Mouse (Mus musculus) G1E (cell line): ENCODE results near the gene Gda.

ENCODE experiments used
- CTCF ChIP-seq: IDR thresholded peaks from 2 replicates; pipeline ENCODE4 v1.5.1; 2012; ENCODE audit warnings: low read depth, low read length, inconsistent platforms, mixed read lengths
- GATA1 ChIP-seq: IDR thresholded peaks from 2 replicates; pipeline ENCODE4 v1.6.1; 2012; ENCODE audit warnings: borderline replicate concordance, low read length, inconsistent platforms, mixed read lengths
- GATA2 ChIP-seq: IDR thresholded peaks from 2 replicates; pipeline ENCODE4 v1.6.1; 2012; ENCODE audit warnings: low read depth, low read length, inconsistent platforms, borderline replicate concordance
- POLR2AphosphoS5 ChIP-seq: IDR thresholded peaks from 2 replicates; pipeline ENCODE4 v1.6.1; 2012; ENCODE audit warnings: low read depth, low read length, inconsistent platforms; ENCODE audit not compliant: insufficient replicate concordance
- TAL1 ChIP-seq: conservative IDR thresholded peaks from 2 replicates; pipeline ENCODE4 v1.6.1; 2012; ENCODE audit warnings: low read depth, low read length, inconsistent platforms, mixed read lengths

DNA sequence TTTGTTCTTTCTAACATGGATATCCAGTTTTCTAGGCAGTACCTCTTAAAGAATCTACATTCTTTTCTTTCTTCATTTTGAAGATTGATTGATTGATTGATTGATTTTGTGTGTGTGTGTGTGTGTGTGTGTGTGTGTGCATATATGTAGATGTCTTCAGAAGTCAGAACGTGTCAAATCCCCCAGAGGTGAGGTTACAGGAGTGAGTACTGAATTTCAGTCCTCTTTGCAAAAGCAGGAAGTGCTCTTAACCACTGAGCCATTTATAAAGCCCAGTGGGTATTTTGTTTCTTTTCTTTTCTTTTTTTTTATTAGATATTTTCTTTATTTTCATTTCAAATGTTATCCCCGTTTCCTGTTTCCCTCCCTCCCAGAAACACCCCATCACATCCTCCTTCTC lies 86.4 kb downstream of the Gda start:
- TF ChIP-seq CTCF (no peak), GATA1 (no peak), TAL1 (no peak), POLR2AphosphoS5 (no peak), GATA2 (no peak)
